Mouse (Mus musculus): ENCODE measurements around the gene Snap91.
A peak's percentile ranks its signal among the peaks of the same experiment; 100 is the strongest.

The Snap91 gene

GRCm38 (mm10) chr9:86762477-86763376 lies 117.7 kb downstream of the Snap91 start:
- DNase-seq (ENCODE audit: extremely low spot score, low read depth, low spot score), result peak; percentile 24

GRCm38 (mm10) chr9:86745926-86746581 lies 134.4 kb downstream of the Snap91 start:
- no peak for DNase-seq (ENCODE audit: extremely low spot score, low read depth, low spot score)

- DNase-seq (ENCODE audit: extremely low spot score, low read depth, low spot score), result no peak
Measured at GRCm38 (mm10) chr9:86744041-86744440, 136.4 kb downstream of the Snap91 start.

- no peak for DNase-seq (ENCODE audit: extremely low spot score, low read depth, low spot score)
Measured at GRCm38 (mm10) chr9:86742959-86743911, 137.2 kb downstream of the Snap91 start, which contains the start of gene Prss35. Prss35 (plus strand) TSS chr9:86743649.

- DNase-seq (ENCODE audit: extremely low spot score, low read depth, low spot score), result no peak
Measured at GRCm38 (mm10) chr9:86739971-86740370, 140.5 kb downstream of the Snap91 start.

- no peak for DNase-seq (ENCODE audit: extremely low spot score, low read depth, low spot score)
Measured at GRCm38 (mm10) chr9:86738801-86739200, 141.7 kb downstream of the Snap91 start.

- no peak for DNase-seq (ENCODE audit: extremely low spot score, low read depth, low spot score)
Measured at GRCm38 (mm10) chr9:86738067-86738466, 142.4 kb downstream of the Snap91 start.

GRCm38 (mm10) chr9:86736991-86737390 lies 143.5 kb downstream of the Snap91 start:
- no peak for DNase-seq (ENCODE audit: extremely low spot score, low read depth, low spot score)

GRCm38 (mm10) chr9:86734795-86735194 lies 145.7 kb downstream of the Snap91 start:
- no peak for DNase-seq (ENCODE audit: extremely low spot score, low read depth, low spot score)

GRCm38 (mm10) chr9:86734357-86734756 lies 146.1 kb downstream of the Snap91 start:
- no peak for DNase-seq (ENCODE audit: extremely low spot score, low read depth, low spot score)

- DNase-seq (ENCODE audit: extremely low spot score, low read depth, low spot score), result no peak
Measured at GRCm38 (mm10) chr9:86729811-86730210, 150.6 kb downstream of the Snap91 start.

- DNase-seq (ENCODE audit: extremely low spot score, low read depth, low spot score), result no peak
Measured at GRCm38 (mm10) chr9:86729084-86729483, 151.4 kb downstream of the Snap91 start.

- no peak for DNase-seq (ENCODE audit: extremely low spot score, low read depth, low spot score)
Measured at GRCm38 (mm10) chr9:86728214-86728814, 152.1 kb downstream of the Snap91 start.

- DNase-seq (ENCODE audit: extremely low spot score, low read depth, low spot score), result no peak
Measured at GRCm38 (mm10) chr9:86726381-86726720, 154.1 kb downstream of the Snap91 start.

- DNase-seq (ENCODE audit: extremely low spot score, low read depth, low spot score), result no peak
Measured at GRCm38 (mm10) chr9:86725604-86726380, 154.7 kb downstream of the Snap91 start.

- no peak for DNase-seq (ENCODE audit: extremely low spot score, low read depth, low spot score)
Measured at GRCm38 (mm10) chr9:86725066-86725465, 155.4 kb downstream of the Snap91 start.

GRCm38 (mm10) chr9:86720794-86721193 lies 159.7 kb downstream of the Snap91 start:
- DNase-seq (ENCODE audit: extremely low spot score, low read depth, low spot score), result no peak

GRCm38 (mm10) chr9:86720227-86720626 lies 160.2 kb downstream of the Snap91 start:
- no peak for DNase-seq (ENCODE audit: extremely low spot score, low read depth, low spot score)

- DNase-seq (ENCODE audit: extremely low spot score, low read depth, low spot score), result no peak
Measured at GRCm38 (mm10) chr9:86717119-86717518, 163.3 kb downstream of the Snap91 start.

- no peak for DNase-seq (ENCODE audit: extremely low spot score, low read depth, low spot score)
Measured at GRCm38 (mm10) chr9:86716540-86716939, 163.9 kb downstream of the Snap91 start.

Measured in hindlimb bud, embryonic 11.5 days (tissue).